Mouse (Mus musculus) kidney, adult 11 months (tissue): ENCODE results near the gene Zfp62.

Source experiments
- DNase-seq: peaks from one replicate; pipeline ENCODE4 v3.0.0; 2022

Zfp62 gene

DNA sequence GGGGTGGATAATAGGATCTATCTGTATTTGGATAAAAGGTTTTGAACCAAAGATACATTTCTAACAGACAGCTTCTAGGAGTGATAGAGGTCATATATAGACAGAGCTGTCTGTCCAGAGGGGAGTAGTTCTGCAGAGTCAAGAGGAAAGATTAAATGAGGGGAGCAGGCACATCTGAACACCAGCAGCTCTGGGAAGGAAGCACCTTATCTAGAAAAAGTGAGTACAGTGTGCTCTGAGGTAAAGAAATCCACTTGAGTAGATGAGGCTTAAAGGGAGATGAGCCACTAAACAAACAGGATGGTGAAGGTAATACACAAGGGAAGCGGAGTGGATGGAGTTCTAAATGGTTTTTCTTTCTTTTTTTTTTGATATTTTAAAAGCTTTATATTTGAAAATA, 4.4 kb downstream of the Zfp62 start:
- DNase-seq = no peak

GRCm38 (mm10) chr11:49212577-49212976, 9.5 kb downstream of the Zfp62 start:
- no peak for DNase-seq

GRCm38 (mm10) chr11:49213505-49213904, 10.4 kb downstream of the Zfp62 start:
- no peak for DNase-seq

- no peak for DNase-seq
These were observed 16.2 kb downstream of the Zfp62 start for GRCm38 (mm10) chr11:49219271-49219670.

GRCm38 (mm10) chr11:49224455-49224854, 21.4 kb downstream of the Zfp62 start:
- no peak for DNase-seq

- DNase-seq = no peak
These were observed 29.7 kb downstream of the Zfp62 start for GRCm38 (mm10) chr11:49232781-49233180.

DNA sequence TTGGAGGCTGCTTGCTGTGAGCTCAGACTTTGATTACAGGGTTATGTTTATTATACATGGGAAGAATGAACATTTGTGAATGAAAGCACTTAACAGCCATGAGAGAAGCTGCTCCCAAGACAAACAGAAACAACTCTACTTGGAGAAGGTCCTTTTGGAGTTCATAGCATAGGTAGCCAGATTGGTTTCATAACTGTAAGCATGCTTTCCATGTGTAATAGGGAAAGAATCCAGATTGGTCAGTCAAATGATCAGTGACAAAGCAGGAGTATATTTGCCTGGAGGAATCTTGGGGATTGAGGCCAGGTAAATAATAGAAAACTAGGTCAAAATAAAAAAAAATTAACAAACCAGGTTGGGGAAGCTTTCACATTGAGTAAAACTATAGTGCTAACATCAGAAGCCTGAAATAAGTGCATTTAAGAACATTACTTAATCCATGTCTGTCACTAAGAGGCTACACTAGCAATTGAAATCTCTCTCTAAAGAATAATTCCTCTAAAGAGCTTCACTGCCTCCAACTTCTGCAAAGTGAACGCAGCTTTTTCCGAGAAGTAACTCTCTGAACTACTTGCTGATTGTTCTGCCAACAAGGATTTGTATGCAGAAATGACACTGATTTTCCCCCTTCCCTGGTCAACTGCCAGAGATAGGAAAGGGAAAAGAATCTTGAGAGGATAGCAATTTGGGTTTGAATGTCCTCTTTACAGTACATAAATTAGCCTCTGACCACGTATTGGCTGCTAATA, 32.5 kb downstream of the Zfp62 start:
- DNase-seq = no peak

DNA sequence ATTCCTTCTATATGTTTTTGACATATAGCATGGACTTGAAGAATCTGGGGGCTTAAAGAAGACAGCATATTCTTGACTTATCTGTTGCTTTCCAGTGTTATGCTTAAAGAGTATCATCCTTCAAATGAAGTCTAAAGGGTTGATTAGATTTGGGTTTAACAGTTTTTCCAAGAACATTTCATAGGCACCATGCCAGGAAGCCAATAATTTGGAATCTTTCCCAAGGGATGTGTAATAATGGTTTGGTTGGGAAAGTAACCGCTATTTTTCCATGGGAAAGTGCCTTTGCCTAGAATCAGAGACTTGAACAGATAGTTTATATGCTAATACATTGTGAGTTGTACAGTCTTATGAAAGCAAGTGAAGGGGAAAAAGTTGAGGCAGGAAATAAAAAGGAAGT, 33.8 kb downstream of the Zfp62 start:
- no peak for DNase-seq

DNA sequence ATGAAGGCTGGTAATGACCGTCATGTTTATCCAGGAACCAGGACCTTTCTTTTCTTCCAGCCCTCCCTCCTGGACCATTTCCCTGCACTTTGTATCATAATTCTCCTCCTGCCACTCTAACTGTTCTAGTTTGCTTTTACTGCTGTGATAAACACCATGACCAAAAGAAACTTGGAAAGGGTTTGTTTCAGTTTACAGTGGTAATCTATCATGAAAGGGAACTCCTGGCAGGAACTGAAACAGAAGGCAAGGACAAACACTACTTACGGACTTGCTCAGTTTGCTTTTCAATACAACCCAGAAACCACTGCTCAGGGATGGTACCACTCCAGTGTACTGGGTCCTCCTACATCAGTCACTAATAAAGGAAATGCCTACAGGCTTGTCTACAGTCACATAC, 34.4 kb downstream of the Zfp62 start:
- no peak for DNase-seq

- no peak for DNase-seq
These were observed 37.2 kb downstream of the Zfp62 start for GRCm38 (mm10) chr11:49240310-49240709.

GRCm38 (mm10) chr11:49240874-49241273, 37.8 kb downstream of the Zfp62 start:
- no peak for DNase-seq

GRCm38 (mm10) chr11:49241471-49241870, 38.4 kb downstream of the Zfp62 start:
- no peak for DNase-seq

DNA sequence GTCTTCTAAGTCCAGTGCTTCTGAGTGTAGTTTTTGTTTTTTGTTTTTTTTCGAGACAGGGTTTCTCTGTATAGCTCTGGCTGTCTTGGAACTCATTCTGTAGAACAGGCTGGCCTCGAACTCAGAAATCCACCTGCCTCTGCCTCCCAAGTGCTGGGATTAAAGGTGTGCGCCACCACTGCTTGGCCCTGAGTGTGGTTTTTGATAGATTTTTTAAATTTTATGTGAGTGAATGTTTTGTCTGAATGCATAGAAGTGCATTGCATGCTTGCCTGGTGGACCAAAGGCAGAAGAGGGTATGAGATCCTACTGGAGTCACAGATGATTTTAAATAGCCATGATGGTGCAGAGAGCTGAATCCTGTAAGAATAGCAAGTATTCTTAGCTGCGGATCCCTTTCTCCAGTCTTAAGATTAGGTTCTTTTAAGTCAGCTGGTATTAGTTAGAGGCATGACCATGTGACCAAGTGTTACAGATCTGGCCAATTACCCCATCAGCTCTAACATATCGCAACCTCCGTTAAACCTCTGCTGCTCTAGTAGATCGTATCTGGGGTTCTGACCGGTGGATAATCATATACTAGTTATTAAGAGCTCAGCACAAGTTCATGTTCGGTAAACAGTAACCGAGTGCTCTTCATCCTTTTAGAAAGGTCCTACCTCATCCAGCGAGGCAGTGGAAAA, 40.0 kb downstream of the Zfp62 start:
- DNase-seq = no peak

DNA sequence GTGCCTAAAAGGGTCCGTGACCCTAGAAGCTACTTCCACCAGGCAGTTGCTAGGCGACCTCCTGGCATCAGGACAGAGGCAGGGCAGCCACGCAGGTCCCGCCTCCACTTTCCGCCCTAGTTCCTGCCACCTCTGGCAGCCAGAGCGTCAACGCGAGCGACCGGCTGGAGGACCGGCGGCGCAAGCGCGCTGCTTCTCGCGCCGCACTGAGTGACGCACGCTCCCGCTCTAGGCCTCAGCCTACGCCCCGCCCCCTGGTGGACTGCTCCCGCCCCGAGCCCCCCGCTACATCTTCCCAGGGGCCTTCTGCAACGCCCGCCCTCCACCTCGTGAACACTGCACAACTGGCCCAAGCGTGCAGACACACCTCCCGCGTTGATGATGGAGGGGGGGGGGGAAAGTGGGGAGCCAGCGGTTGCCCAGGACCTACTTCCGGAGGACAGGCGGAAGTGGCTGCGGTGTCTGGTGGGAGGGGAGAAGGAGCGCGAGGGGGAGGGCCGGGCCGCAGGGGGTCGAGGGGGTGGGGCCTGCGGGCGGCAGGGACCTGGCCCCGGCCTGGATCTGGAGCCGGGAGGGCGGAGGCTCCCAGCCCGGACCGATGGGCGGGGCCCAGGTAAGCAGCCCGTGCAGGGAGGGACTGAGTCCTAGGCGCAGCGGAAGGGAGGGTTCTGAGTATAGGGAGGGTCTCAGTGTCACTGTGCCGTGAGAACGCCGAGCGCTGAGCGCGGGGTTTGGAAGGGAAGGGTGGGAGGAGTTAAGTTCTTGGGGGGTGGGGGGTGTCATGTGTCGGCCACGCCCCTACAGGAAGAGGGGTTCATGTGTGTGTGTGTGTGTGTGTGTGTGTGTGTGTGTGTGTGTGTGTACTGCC, 40.9 kb downstream of the Zfp62 start, which contains the start of gene Mgat1:
Gene Mgat1, plus strand, starts transcription at position 465 of the 868 bp plus-strand sequence.
- peak; percentile 96 for DNase-seq

- DNase-seq = no peak
These were observed 41.5 kb downstream of the Zfp62 start for GRCm38 (mm10) chr11:49244595-49244930.

DNA sequence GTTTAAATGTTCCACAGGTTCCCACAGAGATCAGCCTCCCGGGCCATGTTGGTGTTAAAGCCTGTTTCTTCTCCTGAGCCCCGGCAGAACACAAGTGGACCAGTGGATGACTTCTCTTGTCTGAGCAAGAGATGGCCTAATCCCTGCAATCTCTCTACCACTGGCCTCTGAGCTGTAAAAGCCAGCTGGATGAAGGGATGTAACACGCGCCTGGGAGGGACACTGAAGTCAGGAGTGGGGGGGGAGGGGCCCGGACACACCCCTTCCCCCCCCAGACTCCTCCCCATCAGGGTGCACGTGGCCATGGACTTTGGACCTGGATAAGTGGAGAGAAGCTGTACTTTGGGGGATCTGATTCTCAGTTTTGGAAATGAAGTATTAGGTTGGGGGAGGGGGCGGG, 42.1 kb downstream of the Zfp62 start:
- DNase-seq = peak; percentile 85

GRCm38 (mm10) chr11:49245634-49246415, 42.7 kb downstream of the Zfp62 start:
- DNase-seq = no peak

DNA sequence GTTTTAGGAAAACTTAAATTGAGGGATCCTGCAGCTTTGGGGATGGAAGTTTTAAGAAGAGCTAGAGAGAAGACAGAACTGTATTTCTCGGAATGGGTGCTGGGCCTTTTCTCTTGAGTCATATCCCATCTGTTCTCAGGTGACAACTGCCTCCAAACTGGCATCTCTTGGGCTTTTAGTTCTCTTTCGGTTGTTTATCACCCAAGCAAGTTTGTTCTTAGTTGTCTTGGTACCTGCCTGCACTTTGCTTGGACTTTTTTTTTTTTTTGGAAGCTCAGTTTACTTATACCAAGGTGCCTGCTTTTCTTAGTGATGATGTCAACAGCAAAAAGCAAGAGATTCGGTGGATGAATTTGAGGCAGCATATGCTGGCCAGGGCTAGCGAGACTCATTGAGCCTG, 43.4 kb downstream of the Zfp62 start:
- DNase-seq = no peak

- DNase-seq = no peak
These were observed 44.2 kb downstream of the Zfp62 start for GRCm38 (mm10) chr11:49247255-49247654.

DNA sequence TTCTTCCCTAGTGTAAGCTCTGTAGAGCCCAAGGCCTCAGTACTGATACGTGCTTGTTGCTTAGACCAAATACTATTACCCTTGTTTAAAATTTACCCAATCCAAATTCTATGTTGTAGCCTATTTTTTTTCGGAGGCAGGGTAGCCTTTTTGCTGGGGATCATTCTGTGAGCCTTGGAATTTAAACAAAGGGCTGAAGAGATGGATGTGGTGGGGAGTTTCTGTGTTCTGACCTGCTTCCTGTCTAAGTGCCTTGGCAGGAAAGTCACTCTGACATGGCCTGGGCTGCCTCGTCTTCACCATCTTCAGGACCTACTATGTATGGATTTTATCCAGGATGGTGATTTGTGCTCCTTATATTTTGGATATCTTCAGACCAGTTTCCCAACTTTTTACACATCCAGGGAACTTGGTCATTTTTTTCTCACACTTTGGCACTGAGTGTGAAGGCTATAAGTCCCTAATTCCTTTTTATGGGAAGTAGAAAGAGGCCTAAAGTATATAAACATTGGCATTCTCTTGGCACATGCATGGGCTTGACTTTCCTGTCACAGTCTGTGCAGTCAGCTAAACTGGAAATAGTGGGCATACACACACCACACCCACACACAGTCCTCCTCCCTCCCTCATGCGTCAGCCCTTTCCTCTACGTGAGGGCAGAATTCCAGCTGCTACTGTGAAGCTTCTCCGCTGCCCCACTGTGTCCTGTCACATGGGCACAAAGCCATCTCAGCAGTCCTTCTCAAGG, 45.3 kb downstream of the Zfp62 start:
- peak; percentile 78 for DNase-seq

GRCm38 (mm10) chr11:49248974-49249700, 46.0 kb downstream of the Zfp62 start:
- DNase-seq = no peak
